Mouse (Mus musculus) Patski (cell line): ENCODE results near the gene Nprl3. TPM values are rescaled to one million over a fixed set of nuclear protein-coding genes. Genes with fewer than 3 reads are reported as not detected.
"Not testable (repeated sequence)": the region's sequence is repeated elsewhere in the genome, so short reads cannot be mapped to it uniquely, and the experiment has no call there.

Source experiments
- ATAC-seq: fragments of 100-300 bp; one replicate; pipeline ENCODE4 v1.8.0; 2021
- CTCF ChIA-PET: fragments of 350-600 bp; sonication (Branson Sonifier 250); formaldehyde crosslinking; loops from one replicate; lab custom pipeline; 2022; ENCODE audit warnings: inconsistent platforms; lab: Charles Lee
- POLR2A ChIA-PET: fragments of 350-600 bp; sonication (Branson Sonifier 250); formaldehyde crosslinking; loops from one replicate; lab custom pipeline; 2022; ENCODE audit warnings: antibody characterized with exemption, inconsistent platforms; lab: Charles Lee
- DNase-seq: peaks from one replicate; pipeline ENCODE4 v3.0.0-alpha.2; 2011; ENCODE audit warnings: low read depth, low spot score
- H3K27me3 ChIP-seq: fragments of 371-371 bp; one replicate; pipeline ENCODE4 v1.5.1; 2021
- CTCF ChIP-seq: fragments of 100-300 bp; IDR thresholded peaks from one replicate; pipeline ENCODE4 v1.5.1; 2021
- in situ Hi-C: fragments of 300-500 bp; cut with MboI; formaldehyde crosslinking; loops from 3 replicates; pipeline ENCODE4 v1.11.1; 2018; ENCODE audit warnings: low pct_unique_long_range_greater_than_20kb, mixed read lengths
- polyA plus RNA-seq: library from polyadenylated mRNA; unstranded; gene quantifications from one replicate; pipeline ENCODE4 v1.2.3, GENCODE M21; 2021

Gene Nprl3
- polyA plus RNA-seq, 1 experiment from 2014 or later = 46.7 TPM

DNA sequence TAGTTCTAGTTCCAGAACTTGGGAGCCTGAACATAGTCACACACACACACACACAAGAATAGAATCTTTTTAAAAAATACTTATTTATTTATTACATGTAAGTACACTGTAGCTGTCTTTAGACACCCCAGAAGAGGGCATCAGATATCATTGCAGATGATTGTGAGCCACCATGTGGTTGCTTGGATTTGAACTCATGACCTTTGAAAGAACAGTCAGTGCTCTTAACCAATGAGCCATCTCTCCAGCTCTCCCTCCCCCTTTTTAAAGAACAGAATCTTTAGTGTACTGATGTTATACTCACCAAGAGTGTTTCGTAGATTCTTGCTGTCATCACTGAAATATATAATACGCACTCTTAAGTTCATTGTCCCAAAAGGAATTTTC is 31.0 kb upstream of the Nprl3 start:
- peaks cover 29% of the 10 kb centered on the region for H3K27me3 ChIP-seq
- TF ChIP-seq CTCF = no peak
- ATAC-seq (no peak), DNase-seq (no peak)
- in situ Hi-C loops = no loop called here
- CTCF ChIA-PET = interaction anchor here (0.6 to 1.3 kb wide), 5 partner anchors 21 to 312 kb away, joined by 3 to 8 read pairs (median 3); no protein-coding TSS in a partner anchor
- POLR2A ChIA-PET = interaction anchor here (0.9 kb wide), 1 partner anchor 23 kb away, joined by 3 read pairs; no protein-coding TSS in a partner anchor

DNA sequence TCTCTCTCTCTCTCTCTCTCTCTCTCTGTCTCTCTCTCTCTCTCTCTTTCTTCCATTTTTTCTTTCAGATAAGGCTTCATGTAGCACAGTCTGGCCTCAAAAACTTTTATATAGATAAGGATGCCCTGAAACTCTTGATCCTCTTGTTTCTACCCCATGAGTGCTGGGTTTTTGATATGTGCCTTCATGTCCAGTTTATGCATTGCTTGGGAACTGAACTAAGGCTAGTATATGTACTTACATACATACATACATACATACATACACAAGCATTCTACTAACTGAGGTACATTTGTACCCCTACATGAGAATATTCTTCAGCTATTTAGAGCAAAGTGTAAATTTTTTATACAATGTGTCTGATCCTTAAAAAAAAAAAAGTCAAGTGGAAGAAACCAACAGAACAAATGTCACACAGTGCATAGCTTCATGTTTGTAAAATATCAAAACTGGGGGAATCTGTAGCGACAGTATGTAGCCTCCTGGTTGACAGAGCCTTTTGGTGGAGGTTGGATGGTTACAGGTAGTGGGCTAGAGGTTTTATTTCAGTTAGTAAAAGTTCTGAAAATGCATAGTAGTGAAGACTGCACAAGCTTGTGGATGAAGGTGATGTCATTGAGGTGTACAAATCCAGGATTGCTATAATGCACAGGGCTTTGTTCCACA is 30.5 kb upstream of the Nprl3 start:
- in situ Hi-C loops = no loop called here
- no peak for TF ChIP-seq CTCF
- peaks cover 25% of the 10 kb centered on the region for H3K27me3 ChIP-seq
- ChIA-PET POLR2A (interaction anchor here (0.9 kb wide), 1 partner anchor 24 kb away, joined by 3 read pairs; no protein-coding TSS in a partner anchor), CTCF (interaction anchor here (0.6 to 1.3 kb wide), 5 partner anchors 22 to 311 kb away, joined by 3 to 8 read pairs (median 3); no protein-coding TSS in a partner anchor)
- ATAC-seq = no peak
- no peak for DNase-seq

DNA sequence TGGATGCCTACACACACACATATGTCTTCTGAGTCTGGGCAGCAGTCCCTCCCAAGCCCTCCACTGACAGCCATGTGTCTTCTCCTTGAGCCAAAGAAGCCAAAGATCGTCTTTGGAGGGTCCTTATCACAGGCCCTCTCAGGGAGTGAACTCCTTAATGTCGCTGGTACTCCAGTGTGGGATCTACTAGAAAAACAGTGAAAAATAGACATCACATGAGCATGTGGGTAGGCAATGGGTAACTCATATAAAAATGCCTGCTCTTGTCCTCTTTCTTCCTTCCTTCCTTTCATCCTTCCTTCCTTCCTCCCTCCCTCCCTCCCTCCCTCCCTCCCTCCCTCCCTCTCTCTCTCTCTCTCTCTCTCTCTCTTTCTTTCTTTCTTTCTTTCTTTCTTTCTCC is 29.9 kb upstream of the Nprl3 start:
- CTCF ChIA-PET = interaction anchor here (1.2 kb wide), 1 partner anchor 115 kb away, joined by 8 read pairs; no protein-coding TSS in a partner anchor
- H3K27me3 ChIP-seq = peaks cover 20% of the 10 kb centered on the region
- DNase-seq, POLR2A ChIA-PET, in situ Hi-C loops, ATAC-seq: not testable (repeated sequence)

DNA sequence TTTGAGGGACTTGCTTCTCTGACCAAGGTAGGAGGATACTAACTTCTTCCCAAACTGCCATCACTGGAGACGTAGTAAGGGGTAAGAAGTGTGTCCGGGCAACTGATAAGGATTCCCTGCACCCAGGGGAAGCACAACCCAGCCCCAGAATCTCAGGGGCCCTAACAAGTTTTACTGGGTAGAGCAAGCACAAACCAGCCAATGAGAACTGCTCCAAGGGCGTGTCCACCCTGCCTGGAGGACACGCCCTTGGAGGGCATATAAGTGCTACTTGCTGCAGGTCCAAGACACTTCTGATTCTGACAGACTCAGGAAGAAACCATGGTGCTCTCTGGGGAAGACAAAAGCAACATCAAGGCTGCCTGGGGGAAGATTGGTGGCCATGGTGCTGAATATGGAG is 28.7 kb upstream of the Nprl3 start, which contains the start of gene Hba-a2:
Gene Hba-a2 (plus strand): TSS at position 287 of the 400 bp plus-strand sequence.
- peak; percentile 25 for ATAC-seq
- in situ Hi-C loops, POLR2A ChIA-PET, CTCF ChIA-PET, DNase-seq: not testable (repeated sequence)
- H3K27me3 ChIP-seq = peaks cover 11% of the 10 kb centered on the region

DNA sequence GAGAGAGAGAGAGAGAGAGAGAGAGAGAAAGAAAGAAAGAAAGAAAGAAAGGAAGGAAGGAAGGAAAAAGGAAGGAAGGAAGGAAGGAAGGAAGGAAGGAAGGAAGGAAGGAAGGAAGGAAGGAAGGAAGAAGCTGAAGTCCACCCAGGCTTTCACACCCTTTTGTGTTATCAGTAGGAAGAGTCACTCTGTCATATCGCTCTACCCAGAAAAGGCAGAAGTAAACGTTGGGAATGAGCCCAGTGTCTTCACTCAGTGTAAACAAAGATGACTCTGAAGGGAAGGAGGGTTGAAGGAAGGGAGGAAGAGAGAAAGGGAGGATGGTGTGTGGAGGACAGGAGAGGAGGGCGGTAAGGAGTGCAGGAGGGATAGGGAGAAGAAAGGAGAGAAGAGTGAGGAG is 26.0 kb upstream of the Nprl3 start:
- DNase-seq, H3K27me3 ChIP-seq, ATAC-seq, CTCF ChIA-PET, in situ Hi-C loops: not testable (repeated sequence)
- POLR2A ChIA-PET = interaction anchor here (0.6 to 0.8 kb wide), 2 partner anchors 406 to 902 kb away, joined by 3 to 4 read pairs; no protein-coding TSS in a partner anchor

DNA sequence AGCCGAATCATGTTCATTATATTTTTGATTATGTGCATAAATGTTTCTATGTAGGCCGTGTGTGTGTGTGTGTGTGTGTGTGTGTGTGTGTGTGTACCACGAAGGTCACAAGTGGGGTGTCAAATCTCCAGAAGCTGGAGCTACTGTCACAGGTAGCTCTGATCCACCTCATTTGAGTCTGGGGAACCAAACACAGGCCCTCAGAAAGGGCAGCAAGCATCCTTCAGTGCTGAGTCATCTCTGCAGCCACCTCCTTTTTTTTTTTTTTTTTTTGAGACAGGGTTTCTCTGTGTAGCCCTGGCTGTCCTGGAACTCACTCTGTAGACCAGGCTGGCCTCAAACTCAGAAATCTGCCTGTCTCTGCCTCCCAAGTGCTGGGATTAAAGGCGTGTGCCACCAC is 25.3 kb upstream of the Nprl3 start:
- in situ Hi-C loops, CTCF ChIA-PET, DNase-seq, ATAC-seq, H3K27me3 ChIP-seq: not testable (repeated sequence)
- POLR2A ChIA-PET = interaction anchor here (0.6 to 0.8 kb wide), 2 partner anchors 405 to 901 kb away, joined by 3 to 4 read pairs; no protein-coding TSS in a partner anchor

DNA sequence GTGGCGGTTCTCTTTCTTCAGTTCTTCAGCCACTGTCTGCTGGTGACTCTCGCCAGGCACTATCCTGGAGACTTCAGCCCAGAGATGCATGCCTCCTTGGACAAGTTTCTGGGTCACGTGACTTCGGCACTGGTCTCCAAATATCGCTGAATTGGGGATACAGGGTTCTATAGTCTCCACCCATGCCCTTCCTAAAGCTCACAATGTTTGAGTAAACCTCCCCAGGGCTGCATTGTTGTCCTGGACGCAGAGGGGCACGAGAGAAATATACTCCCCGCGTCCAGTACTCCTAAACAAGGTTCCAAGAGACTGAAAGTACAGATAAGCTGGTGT is 20.0 kb upstream of the Nprl3 start:
- no peak for TF ChIP-seq CTCF
- in situ Hi-C loops = loop anchor here (5.0 kb wide), 1 partner anchor 105 kb away; no protein-coding TSS in a partner anchor

DNA sequence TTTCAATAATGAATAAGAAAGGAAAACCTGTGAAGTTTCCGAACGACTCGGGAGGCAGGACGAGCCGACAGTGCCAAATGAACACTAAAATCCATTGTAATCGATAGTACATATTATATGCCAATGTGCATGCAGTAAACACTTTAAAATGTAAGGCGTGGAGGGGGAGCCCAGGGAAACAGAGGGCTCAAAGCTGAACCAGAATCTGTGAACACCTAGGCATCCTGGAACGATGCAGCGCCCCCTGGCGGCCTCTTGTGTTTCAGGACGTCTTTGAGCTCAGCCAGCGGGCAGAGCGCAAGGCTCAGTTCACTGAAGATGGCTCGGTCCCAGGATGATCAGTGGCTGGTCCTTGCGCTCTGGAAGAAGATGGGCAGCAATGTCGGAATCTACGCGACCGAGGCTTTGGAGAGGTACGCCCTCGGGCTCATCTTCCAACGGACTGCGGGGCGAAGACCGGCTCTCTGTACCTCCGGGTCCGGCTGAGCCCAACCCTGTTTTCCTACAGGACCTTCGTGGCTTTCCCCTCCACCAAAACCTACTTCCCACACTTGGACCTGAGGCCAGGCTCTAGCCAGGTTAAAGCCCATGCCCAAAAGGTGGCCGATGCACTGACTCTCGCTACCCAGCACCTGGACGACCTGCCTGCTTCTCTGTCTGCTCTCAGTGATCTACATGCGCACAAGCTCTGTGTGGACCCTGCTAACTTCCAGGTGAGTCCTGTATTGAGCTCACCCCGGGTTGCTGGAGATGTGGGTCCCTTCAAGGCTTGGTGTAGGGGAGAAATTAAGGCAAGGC is 19.4 kb upstream of the Nprl3 start, which contains the start of gene Hbq1b:
Gene Hbq1b (plus strand): TSS at position 271 of the 798 bp plus-strand sequence.
- peak; percentile 73 for TF ChIP-seq CTCF
- DNase-seq, POLR2A ChIA-PET: not testable (repeated sequence)
- ATAC-seq = peak; percentile 78
- H3K27me3 ChIP-seq = peaks cover 13% of the 10 kb centered on the region
- in situ Hi-C loops = loop anchor here (5.0 kb wide), 1 partner anchor 105 kb away; no protein-coding TSS in a partner anchor
- CTCF ChIA-PET = interaction anchor here (1.1 kb wide), 1 partner anchor 34 kb away, joined by 4 read pairs; no protein-coding TSS in a partner anchor

More for the DNA sequence above, 20.0 kb upstream of the Nprl3 start:
- no peak for DNase-seq
- ChIA-PET POLR2A (no interaction called here), CTCF (interaction anchor here (1.1 kb wide), 1 partner anchor 34 kb away, joined by 4 read pairs; no protein-coding TSS in a partner anchor)
- peaks cover 12% of the 10 kb centered on the region for H3K27me3 ChIP-seq
- ATAC-seq = no peak

DNA sequence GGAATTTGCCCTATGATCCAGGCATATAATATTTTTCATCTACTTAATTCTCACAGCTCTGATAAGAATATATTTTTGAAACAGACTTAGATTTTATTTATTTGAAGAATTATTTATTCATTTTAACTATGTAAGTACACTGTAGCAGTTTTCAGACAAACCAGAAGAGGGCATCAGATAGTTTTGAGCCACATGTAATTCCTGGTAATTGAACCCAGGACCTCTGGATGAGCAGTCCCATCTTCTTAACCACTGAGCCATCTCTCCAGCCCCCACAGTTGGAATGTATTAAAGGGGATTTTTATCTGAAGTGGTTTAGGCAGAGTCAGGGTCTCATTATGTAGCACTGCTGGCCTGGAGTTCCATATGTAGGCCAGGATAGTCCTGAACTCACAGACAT is 18.4 kb upstream of the Nprl3 start:
- ATAC-seq, POLR2A ChIA-PET, DNase-seq, CTCF ChIA-PET: not testable (repeated sequence)
- in situ Hi-C loops = loop anchor here (5.0 kb wide), 1 partner anchor 104 kb away; no protein-coding TSS in a partner anchor
- H3K27me3 ChIP-seq = peaks cover 13% of the 10 kb centered on the region

DNA sequence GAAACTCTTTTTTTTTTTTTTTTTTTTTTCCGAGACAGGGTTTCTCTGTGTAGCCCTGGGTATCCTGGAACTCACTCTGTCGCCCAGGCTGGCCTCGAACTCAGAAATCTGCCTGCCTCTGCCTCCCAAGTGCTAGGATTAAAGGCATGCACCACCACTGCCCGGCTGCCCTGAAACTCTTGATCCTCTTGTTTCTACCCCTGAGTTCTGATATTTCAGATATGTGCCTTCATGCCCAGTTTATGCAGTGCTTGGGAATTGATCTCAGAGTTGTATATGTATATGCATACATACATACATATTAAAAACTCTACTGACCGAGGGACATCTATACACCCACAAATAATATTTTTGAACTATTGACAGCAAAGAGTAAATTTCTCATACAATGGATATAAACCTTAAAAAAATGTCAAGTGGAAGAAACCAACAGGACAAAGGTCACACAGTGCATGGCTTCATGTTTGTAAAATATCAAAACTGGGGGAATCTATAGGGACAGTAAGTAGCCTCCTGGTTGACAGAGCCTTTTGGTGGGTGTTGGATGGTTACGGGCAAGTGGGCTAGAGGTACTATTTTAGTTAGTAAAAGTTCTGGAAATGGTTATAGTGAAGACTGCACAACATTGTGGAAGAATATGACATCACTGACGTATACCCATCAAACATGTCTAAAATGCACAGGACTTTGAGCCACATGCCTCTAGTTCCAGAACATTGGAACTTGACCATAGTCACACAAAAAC is 17.7 kb upstream of the Nprl3 start:
- peaks cover 19% of the 10 kb centered on the region for H3K27me3 ChIP-seq
- no peak for TF ChIP-seq CTCF
- ChIA-PET POLR2A (no interaction called here), CTCF (interaction anchor here (1.0 kb wide), 1 partner anchor 102 kb away, joined by 3 read pairs; no protein-coding TSS in a partner anchor)
- in situ Hi-C loops = loop anchor here (5.0 kb wide), 1 partner anchor 103 kb away; no protein-coding TSS in a partner anchor
- ATAC-seq = no peak
- DNase-seq = no peak

DNA sequence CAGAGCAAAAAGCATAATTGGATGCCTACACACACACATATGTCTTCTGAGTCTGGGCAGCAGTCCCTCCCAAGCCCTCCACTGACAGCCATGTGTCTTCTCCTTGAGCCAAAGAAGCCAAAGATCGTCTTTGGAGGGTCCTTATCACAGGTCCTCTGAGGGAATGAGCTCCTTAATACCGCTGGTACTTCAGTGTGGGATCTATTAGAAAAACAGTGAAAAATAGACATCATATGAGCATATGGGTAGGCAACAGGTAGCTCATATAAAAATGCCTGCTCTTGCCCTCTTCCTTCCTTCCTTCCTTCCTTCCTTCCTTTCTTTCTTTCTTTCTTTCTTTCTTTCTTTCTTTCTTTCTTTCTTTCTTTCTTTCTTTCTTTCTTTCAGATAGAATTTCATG is 17.1 kb upstream of the Nprl3 start:
- POLR2A ChIA-PET, DNase-seq, ATAC-seq, in situ Hi-C loops: not testable (repeated sequence)
- H3K27me3 ChIP-seq = peaks cover 25% of the 10 kb centered on the region
- CTCF ChIA-PET = interaction anchor here (1.0 kb wide), 1 partner anchor 102 kb away, joined by 3 read pairs; no protein-coding TSS in a partner anchor

DNA sequence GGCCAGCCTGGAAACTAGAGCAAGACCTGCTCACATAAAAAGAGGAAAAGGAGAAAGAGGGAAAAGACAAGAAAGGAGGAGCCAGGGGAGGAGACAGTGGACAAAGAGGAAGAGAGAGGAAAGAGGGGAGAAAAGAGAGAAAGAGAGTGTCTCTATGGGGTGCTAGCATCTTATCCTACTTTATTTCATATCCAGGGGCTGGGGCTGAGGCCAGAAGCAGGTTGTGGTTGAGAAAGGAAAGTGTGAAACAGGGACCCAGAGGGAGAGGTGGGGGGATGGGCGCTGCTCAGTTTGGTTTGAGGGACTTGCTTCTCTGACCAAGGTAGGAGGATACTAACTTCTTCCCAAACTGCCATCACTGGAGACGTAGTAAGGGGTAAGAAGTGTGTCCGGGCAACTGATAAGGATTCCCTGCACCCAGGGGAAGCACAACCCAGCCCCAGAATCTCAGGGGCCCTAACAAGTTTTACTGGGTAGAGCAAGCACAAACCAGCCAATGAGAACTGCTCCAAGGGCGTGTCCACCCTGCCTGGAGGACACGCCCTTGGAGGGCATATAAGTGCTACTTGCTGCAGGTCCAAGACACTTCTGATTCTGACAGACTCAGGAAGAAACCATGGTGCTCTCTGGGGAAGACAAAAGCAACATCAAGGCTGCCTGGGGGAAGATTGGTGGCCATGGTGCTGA is 15.7 kb upstream of the Nprl3 start, which contains the start of gene Hba-a1:
Gene Hba-a1 (plus strand): TSS at position 421 of the 687 bp plus-strand sequence.
- DNase-seq, in situ Hi-C loops, POLR2A ChIA-PET, CTCF ChIA-PET: not testable (repeated sequence)
- H3K27me3 ChIP-seq = peaks cover 32% of the 10 kb centered on the region
- peak; percentile 6 for ATAC-seq
